Mouse (Mus musculus): ENCODE data around the gene Pafah1b2. TPM values are rescaled to one million over a fixed set of nuclear protein-coding genes. Genes with fewer than 3 reads are reported as not detected.

Gene Pafah1b2
- total RNA-seq, 2 experiments from 2014 or later: 223 to 224 TPM

DNA sequence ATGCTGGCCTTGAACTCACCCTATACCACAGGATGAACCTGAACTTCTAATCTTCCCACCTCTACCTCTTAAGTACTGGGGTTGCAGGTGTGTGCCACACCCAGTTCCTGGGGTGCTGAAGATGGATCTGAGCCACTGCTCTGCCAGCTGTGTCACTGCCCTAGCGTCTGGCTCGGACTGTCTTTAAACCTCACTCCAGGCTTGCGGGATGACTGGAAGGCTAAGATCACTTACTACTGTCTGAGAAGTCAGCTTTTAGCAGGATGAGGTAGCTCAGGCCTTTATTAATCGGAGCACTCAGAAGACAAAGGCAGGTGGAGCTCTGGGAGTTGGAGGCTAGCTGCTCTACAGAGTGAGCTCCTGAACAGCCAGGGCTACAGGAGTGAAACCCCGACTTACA is 17.7 kb upstream of the Pafah1b2 start:
- intact Hi-C loops (cut with DNase I): no loop called here
- DNase-seq (ENCODE audit: extremely low spot score in 1 of 2, low spot score in 2 of 2): no peak

DNA sequence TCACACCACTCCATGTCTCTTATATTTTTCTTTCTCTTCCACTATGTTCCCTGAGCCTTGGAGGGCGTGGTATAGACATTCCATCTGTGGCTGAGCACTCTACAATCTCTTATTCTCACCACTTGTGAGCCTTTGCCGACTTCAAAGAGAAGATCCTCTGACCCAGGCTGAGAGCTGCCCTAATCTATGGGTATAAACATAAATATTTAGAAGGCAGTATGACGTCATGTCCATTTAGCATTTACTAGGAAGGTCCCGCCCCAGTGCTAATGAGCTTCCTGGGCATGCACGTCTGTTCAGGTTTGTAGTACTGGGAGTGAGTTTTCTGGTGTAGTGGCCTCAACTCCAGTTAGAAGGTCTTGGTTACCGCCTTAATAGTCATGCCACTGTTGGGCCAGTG is 17.0 kb upstream of the Pafah1b2 start:
- intact Hi-C loops (cut with DNase I): no loop called here
- DNase-seq (ENCODE audit: extremely low spot score in 1 of 2, low spot score in 2 of 2): no peak

DNA sequence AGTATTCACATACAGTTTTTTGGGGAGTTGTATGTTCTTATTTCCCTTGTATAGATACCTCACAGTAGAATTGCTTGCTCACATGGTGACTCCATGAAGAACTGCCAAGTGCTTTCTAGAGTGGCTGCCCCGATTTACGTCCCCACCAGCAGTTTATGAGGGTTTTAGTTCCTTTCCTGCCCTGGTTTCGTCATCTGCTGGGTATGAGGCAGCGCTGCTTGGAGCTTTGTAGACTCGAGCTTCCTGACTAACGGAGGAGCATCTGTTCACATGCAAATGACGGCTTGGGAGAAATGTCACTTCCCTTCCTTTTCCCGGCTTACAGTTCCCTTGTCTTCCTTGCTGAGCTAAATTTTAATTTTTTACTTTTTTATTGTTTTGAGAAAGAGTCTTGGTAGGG is 15.5 kb upstream of the Pafah1b2 start:
- intact Hi-C loops (cut with DNase I): no loop called here
- no peak for DNase-seq (ENCODE audit: extremely low spot score in 1 of 2, low spot score in 2 of 2)

DNA sequence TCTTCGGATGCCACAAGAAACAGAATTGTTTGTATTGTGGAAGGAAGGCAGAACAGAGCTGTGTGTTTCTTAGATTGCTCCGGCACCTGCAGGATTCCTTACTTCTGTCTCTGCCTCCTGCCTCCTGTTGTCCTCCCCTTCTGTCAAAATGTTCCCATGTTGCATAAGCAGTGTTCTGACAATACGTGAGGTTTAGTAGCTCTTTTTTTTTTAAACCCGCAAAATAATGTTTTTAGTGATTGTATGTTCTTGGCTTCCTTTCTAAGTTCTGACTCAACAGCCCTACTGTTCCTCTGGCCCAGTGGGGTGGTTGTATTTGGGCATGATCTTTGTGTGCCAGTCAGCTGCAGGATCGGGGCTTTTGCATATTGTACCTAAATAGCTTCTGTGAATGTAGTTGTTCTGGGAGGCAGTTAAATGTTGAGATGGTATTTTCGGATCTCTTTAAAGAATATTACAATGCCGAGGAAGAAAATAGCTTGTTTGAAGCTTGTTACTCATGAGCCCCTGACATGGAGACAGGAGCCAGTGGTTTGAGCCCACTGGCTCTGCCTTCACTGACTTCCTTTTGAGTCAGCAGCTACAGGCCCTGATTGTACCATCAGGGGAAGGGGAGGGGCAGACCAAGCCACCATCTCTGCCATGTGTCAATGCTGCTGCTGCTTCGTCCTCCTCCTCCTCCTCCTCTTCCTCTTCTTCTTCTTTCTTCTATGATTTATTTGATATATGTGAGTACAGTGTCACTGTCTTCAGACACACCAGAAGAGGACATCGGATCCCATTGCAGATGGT is 13.8 kb upstream of the Pafah1b2 start:
- intact Hi-C loops (cut with DNase I): no loop called here
- no peak for DNase-seq (ENCODE audit: extremely low spot score in 1 of 2, low spot score in 2 of 2)

DNA sequence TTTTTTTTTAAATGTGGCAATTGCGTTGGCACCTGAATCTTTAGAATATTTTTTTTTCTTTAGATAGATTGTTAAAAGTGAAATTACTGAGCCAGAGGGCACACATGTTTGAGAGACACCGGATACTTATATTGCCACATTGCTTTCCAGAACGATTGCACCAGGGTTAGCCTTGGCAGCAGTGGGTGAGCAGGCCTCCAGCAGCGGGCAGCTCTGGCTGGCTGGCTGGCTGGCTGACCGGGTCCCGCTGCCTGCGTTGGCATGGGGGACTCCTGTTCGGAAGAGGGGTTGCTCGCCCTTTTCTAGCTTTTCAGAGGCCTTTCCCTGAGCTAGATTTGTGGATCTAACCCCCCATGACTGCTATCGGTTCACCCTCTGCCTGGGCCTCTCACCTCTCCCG is 11.1 kb upstream of the Pafah1b2 start:
- intact Hi-C loops (cut with DNase I): no loop called here
- no peak for DNase-seq (ENCODE audit: extremely low spot score in 1 of 2, low spot score in 2 of 2)

DNA sequence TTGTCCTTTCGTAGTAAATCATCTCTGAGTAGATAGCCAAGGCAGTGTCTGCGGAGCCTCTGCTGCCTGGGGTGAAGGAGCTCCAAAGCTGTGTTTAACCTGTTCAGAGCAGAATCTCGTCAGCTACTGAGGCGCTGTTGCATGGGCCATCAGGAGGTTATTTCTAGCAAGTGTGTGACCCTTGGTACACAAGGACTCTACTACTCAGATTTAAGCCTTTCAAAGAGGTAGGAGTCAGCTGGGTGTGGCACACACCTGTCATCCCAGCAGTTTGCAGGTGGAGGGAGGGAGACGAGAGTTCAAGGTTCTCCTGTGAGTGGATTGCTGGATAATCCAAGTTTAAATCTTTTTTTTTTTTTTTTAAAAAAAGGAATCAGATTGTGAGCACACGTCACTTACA is 7.5 kb upstream of the Pafah1b2 start:
- intact Hi-C loops (cut with DNase I): loop anchor here (10.0 kb wide), 1 partner anchor 65 kb away; no protein-coding TSS in a partner anchor
- no peak for DNase-seq (ENCODE audit: extremely low spot score in 1 of 2, low spot score in 2 of 2)

DNA sequence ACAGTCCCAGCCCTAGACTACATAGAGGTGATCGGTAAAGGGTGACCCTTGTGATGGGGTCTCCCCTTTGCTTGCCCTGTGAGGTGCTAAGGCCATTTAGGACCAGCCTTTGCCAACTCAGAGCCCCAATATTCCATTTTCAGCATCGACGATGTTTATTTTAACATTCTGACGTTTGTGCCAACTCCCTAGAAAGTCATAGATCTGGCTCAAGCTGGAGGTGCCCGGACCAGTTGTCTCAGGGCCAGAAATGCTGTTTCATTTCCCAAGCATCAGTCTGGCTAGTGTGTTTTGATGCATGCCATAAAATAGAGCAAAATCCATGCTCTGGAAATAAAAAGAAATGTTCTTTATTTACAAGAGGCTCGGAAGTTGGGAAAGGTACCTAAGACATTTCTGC is 5.8 kb upstream of the Pafah1b2 start:
- intact Hi-C loops (cut with DNase I): loop anchor here (10.0 kb wide), 1 partner anchor 66 kb away; no protein-coding TSS in a partner anchor
- no peak for DNase-seq (ENCODE audit: extremely low spot score in 1 of 2, low spot score in 2 of 2)

DNA sequence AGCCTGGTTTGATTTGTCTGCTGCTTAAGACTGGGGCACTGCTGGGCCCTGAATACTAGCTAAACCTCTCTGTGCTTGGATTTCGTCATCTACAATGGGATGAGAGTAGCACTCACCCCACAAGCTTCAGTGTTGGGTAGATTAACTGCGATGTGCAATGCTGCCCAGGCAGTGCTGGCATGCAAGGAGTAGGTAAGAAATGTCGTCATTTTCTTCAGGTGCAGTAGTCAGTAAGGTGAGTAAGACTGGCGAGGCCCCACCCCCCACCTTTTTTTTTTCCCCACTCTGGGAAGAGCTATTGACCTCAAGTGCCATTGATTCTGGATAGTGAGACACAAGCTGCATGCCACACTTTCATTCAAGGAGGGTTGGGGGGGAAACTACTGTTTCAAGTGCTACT is 3.9 kb upstream of the Pafah1b2 start:
- DNase-seq (ENCODE audit: extremely low spot score in 1 of 2, low spot score in 2 of 2): no peak
- intact Hi-C loops (cut with DNase I): loop anchor here (10.0 kb wide), 1 partner anchor 68 kb away; no protein-coding TSS in a partner anchor

DNA sequence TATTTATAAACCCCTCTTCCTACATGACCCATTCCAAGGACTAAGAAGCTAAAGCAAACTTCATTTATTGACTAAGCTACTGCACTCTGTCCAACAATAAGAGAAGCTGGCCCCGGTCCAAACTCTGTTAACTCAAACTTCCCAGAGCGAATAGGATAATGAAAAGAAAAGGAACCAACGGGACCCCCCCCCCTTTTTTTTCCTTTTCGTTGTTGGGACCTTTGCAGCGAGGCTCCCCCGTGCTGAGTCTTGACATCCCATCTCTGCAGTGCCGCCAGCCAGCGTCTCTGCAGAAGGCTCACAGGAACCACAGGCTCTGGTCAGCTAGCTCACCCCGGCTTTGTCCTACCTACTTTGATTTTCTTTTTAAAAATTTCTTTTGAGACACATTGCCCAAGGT is 3.3 kb upstream of the Pafah1b2 start:
- DNase-seq (ENCODE audit: extremely low spot score in 1 of 2, low spot score in 2 of 2): peak in 1 of 2 experiments; percentile 64

DNA sequence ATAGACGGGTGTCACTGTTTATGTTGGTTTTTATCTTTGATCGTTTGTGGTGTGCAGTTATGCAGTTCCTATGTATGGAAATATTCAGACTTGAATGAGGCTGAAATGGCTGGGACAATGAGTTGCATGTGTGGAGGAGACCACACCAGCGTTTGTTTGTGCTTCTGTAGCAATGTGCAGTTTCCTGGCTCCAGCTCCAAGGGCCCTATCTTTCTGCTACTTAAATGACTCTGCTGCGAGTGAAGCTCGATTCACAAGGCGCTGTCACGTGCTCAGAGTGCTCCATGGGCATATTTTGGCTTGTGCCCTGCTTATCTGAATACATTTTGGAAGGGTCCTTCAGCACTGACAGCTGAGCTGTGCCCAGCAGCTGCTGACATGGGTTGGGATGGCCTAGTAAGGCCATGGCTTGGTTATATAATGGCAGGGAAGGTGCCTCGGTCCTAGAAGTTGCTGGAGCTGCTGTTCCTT is 2.6 kb upstream of the Pafah1b2 start:
- no peak for DNase-seq (ENCODE audit: extremely low spot score in 1 of 2, low spot score in 2 of 2)
- intact Hi-C loops (cut with DNase I): loop anchor here (10.0 kb wide), 1 partner anchor 70 kb away; no protein-coding TSS in a partner anchor

More for the DNA sequence above, 3.3 kb upstream of the Pafah1b2 start:
- intact Hi-C loops (cut with DNase I): loop anchor here (10.0 kb wide), 1 partner anchor 69 kb away; no protein-coding TSS in a partner anchor

DNA sequence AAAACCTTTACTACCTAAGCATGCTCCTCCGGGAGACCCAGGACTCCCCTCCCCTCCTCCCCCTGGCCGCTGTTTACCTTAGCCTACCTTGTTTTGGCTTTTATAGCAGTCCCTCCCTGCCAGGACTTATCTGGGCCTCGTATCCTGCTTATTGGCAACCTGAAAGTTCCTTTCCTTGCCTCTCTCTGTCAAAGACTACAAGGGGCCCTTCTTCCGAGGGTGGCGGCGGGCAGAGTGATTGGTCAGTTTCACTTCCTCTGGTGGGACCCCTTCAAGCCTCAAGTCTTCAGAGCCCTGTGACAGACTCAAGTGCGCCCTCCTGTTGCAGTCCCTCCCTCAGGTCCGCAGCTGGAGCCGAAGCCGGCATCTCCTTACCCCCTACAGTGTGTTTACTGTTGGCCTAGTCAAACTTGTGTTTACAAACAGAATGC is 1.8 kb upstream of the Pafah1b2 start:
- peak; percentile 44 to 75 for DNase-seq (ENCODE audit: extremely low spot score in 1 of 2, low spot score in 2 of 2)
- intact Hi-C loops (cut with DNase I): loop anchor here (10.0 kb wide), 1 partner anchor 71 kb away; no protein-coding TSS in a partner anchor

DNA sequence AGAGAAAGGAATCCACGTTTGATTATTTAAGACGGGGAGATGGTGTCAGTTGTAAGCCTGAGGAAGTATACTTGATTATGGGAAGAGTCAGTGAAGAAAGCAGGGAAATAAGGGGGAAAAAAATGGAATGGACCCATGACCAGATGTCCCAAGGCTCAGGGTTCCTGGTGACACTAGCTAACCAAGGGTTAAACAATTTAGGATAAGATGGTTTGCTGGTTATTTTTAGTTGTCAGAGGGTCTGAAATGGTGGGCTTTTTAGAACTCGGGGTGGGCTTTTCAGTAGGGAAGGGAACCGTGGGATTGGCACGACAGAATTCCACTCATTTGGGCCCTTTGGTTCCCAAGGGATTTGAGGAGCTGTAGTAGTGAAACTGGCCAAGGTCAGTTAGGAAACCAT is 1.1 kb upstream of the Pafah1b2 start:
- DNase-seq (ENCODE audit: extremely low spot score in 1 of 2, low spot score in 2 of 2): no peak
- intact Hi-C loops (cut with DNase I): loop anchor here (10.0 kb wide), 1 partner anchor 71 kb away; no protein-coding TSS in a partner anchor

DNA sequence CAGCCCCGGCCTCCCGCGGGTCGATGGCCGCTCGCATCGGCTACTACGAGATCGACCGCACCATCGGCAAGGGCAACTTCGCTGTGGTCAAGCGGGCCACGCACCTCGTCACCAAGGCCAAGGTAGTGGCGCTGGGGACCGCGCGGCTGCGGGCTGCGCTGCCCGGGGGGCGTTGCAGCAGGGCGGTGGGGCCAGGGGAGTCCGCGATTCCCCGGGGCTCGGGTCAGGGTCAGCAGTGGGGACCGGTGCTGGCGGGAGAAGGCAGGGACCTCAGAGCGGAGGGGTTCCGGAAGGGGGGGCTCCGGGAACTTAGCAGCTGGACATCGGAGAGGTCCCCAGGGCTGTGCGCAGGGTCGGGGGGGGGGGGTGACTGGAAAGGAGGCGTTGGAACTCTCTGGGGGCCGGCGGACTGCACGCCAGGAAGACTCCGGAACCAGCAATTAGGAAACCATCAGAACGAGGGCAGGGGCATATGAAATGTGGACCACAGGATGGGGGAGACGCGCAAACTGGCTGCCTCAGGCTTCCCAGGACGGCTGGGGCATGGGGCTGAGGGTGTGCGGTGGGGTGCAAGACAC is 608 bp upstream of the Pafah1b2 start:
- intact Hi-C loops (cut with DNase I): loop anchor here (10.0 kb wide), 1 partner anchor 72 kb away; no protein-coding TSS in a partner anchor
- peak in 1 of 2 experiments; percentile 65 for DNase-seq (ENCODE audit: extremely low spot score in 1 of 2, low spot score in 2 of 2)

DNA sequence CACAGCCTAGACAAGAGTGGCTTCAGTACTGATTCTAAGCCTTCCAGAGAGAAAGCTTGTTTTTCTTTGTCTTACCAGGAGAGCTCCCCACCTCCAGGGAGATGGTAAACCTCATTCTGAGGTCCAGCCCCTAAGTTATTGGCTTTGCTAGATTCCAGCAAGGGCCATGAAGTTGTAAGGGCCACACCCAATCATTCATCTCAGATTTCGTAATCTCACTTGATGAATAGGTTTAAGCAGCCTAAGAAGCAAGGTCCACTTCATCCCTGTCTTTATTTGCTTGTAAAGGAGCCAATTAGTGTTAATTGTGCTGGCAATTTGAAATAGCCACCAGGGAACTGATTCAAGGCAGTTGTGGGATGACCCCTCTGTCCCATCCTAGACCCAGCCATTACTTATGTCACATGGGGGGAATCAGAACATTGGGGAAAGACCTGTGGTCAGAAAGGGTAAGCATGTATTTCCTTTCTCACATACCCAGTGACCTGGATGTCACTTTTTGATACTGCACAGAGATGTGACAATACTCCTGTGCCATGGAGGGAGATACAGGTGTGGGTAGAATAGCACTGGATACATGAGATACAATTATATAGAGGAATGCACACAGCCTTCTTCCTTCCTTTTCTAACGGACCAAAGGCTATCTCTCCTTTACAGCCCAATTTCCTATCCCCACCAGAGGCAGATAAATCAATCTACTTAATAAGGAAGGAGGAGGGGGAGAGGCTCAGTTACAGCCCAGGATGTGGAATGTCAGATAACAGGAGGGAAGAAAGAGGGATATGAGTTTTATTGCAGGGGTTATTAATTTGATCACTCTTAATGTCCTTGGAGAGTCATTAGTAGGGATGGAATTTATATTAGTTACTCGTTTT is 1.2 kb downstream of the Pafah1b2 start:
- intact Hi-C loops (cut with DNase I): loop anchor here (10.0 kb wide), 1 partner anchor 73 kb away; no protein-coding TSS in a partner anchor
- no peak for DNase-seq (ENCODE audit: extremely low spot score in 1 of 2, low spot score in 2 of 2)

DNA sequence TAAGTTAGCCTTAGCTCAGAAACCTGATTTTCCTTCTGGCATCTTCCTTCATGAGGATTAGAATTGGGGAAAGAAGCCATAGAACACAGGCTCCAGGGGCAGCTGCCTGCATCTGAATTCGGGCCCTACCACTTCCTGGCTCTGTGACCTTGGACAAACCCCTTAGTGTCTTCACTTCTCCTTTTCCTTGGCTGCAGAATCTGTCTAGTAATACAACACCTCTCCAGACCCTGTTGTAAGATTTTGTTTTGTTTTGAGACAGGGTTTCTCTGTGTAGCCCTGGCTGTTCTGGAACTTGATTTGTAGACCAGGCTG is 2.9 kb downstream of the Pafah1b2 start:
- no peak for DNase-seq (ENCODE audit: extremely low spot score in 1 of 2, low spot score in 2 of 2)
- intact Hi-C loops (cut with DNase I): no loop called here

DNA sequence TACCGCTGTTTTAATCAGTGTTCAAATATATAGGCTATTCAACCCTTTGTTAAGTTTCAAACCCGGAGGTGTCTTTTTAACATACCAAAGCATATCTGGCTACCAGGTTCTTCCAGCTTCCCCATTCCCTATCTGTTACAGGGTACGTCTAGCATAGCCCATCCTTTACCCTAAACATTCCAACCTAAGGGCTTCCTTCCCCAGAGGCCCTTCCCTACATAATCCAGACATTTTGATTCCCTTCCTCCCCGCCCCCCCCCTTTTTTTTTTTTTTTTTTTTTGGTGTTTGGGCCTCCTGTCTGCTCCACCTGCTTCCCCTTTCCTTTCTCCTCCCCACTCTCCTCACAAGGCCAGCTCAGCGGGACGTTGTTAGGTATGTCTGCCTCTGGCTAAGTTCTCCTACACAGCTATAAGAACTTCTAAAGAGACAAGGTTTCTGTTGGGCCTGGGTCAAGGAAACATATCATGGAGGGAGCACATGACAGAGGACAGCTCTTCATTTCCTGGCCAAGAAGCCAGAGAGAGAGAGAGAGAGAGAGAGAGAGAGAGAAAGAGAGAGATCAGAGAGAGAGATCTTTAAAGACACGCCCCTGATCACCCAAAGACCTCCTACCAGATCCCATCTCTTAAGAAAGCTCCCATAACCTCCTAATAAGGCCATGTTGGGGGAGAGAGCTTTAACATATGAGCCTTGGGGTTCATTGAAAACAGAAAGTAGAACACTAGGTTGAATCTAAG is 3.4 kb downstream of the Pafah1b2 start:
- intact Hi-C loops (cut with DNase I): no loop called here
- DNase-seq (ENCODE audit: extremely low spot score in 1 of 2, low spot score in 2 of 2): no peak

DNA sequence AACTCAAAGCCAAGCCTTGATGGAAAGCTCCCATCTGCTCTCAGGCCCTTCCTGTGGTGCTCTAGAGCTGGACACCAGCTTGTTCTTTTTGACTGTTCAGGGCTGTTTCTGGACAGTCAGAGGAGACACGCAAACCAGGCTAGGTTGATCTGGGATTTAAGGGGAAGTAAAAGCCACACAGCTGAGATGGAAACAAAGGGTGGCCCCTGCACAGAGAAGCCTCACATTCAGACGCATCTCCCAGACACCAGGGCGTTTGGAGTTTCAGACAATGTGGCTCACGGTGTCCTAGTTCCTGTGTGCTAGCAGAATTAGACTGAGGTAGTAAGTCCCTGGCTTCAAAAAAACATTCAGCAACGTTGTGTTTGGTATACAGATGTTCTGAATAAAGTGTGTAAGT is 6.3 kb downstream of the Pafah1b2 start:
- no peak for DNase-seq (ENCODE audit: extremely low spot score in 1 of 2, low spot score in 2 of 2)
- intact Hi-C loops (cut with DNase I): no loop called here

DNA sequence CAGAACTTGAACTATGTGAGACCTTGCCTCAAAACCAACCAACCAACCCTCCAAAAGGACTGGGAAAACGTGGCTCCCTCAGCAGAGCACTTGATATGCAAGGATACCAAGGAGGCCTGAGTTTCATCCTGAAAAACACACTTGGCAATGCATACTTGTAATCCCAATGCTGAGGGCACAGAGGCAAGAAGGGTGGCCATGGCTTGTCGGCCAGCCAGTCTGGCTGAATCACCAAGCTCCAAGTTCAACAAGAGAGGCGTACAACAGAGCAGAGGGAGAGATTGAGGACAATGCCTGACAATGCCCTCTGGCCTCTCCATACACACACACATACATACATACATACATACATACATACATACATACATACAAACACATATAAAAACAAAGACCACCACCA is 8.0 kb downstream of the Pafah1b2 start:
- intact Hi-C loops (cut with DNase I): loop anchor here (2.0 to 5.0 kb wide), 2 partner anchors 186 to 243 kb away; no protein-coding TSS in a partner anchor
- DNase-seq (ENCODE audit: extremely low spot score in 1 of 2, low spot score in 2 of 2): no peak

Measured in left cerebral cortex, postnatal 10 days (tissue).